Mouse (Mus musculus) yolk sac, embryonic 10.5 days (tissue): ENCODE results near the gene Rac1.
A peak's percentile ranks its signal among the peaks of the same experiment; 100 is the strongest.

Experiments used
- DNase-seq: peaks from one replicate; pipeline ENCODE4 v3.0.0-alpha.2; 2017; ENCODE audit warnings: low spot score

Rac1 gene

GRCm38 (mm10) chr5:143493163-143493562 lies 34.7 kb downstream of the Rac1 start:
- DNase-seq: no peak

- DNase-seq: no peak
These were observed 36.1 kb downstream of the Rac1 start for GRCm38 (mm10) chr5:143491736-143492135.

GRCm38 (mm10) chr5:143489749-143490342 lies 38.0 kb downstream of the Rac1 start:
- no peak for DNase-seq

- DNase-seq: no peak
These were observed 39.8 kb downstream of the Rac1 start for GRCm38 (mm10) chr5:143487998-143488397.

GRCm38 (mm10) chr5:143487193-143487592 lies 40.6 kb downstream of the Rac1 start:
- no peak for DNase-seq

- DNase-seq: no peak
These were observed 42.9 kb downstream of the Rac1 start for GRCm38 (mm10) chr5:143484955-143485354.

GRCm38 (mm10) chr5:143477901-143478300 lies 49.9 kb downstream of the Rac1 start:
- DNase-seq: no peak

GRCm38 (mm10) chr5:143476013-143476412 lies 51.8 kb downstream of the Rac1 start:
- DNase-seq: no peak

- no peak for DNase-seq
These were observed 52.5 kb downstream of the Rac1 start for GRCm38 (mm10) chr5:143475153-143475844.

- DNase-seq: no peak
These were observed 55.8 kb downstream of the Rac1 start for GRCm38 (mm10) chr5:143471953-143472618.

- DNase-seq: no peak
These were observed 56.7 kb downstream of the Rac1 start for GRCm38 (mm10) chr5:143471165-143471546.

- DNase-seq: no peak
These were observed 57.2 kb downstream of the Rac1 start for GRCm38 (mm10) chr5:143470421-143471164.

- no peak for DNase-seq
These were observed 58.2 kb downstream of the Rac1 start for GRCm38 (mm10) chr5:143469628-143470027.

GRCm38 (mm10) chr5:143467931-143468330 lies 59.9 kb downstream of the Rac1 start:
- no peak for DNase-seq

- DNase-seq: no peak
These were observed 60.8 kb downstream of the Rac1 start for GRCm38 (mm10) chr5:143466891-143467669.

GRCm38 (mm10) chr5:143465156-143466085 lies 62.4 kb downstream of the Rac1 start:
- DNase-seq: no peak

GRCm38 (mm10) chr5:143464757-143465118 lies 63.1 kb downstream of the Rac1 start:
- no peak for DNase-seq

GRCm38 (mm10) chr5:143464100-143464756 lies 63.6 kb downstream of the Rac1 start, which contains the start of gene Daglb:
Gene Daglb, plus strand, starts transcription at chr5:143464584.
- peak; percentile 88 for DNase-seq

- no peak for DNase-seq
These were observed 64.2 kb downstream of the Rac1 start for GRCm38 (mm10) chr5:143463671-143464070.
